Mouse (Mus musculus) liver, embryonic 14.5 days (tissue): Measurements from ENCODE around the gene F13a1. TPM values are rescaled to one million over a fixed set of nuclear protein-coding genes. Genes with fewer than 3 reads are reported as not detected.

Experiments
- ATAC-seq: fragments of 200-750 bp; cut with Nextera tagmentation; 2 replicates; pipeline ENCODE4 v1.8.0; 2017; ENCODE audit warnings: moderate number of reproducible peaks, mild to moderate bottlenecking, moderate library complexity; ENCODE audit not compliant: insufficient read depth
- DNase-seq, 3 experiments: peaks; one replicate each; pipeline ENCODE4 v3.0.0-alpha.2; 2012 to 2013; ENCODE audit warnings: low read depth in 3 of 3, low spot score in 3 of 3
- H3K27ac ChIP-seq: fragments of 300-500 bp; sonication (generic); 2 replicates; pipeline ENCODE4 v1.5.1; 2014; ENCODE audit warnings: moderate library complexity, mild to moderate bottlenecking, control low read depth, inconsistent platforms
- H3K27me3 ChIP-seq: fragments of 300-500 bp; sonication (generic); 2 replicates; pipeline ENCODE4 v1.6.1; 2014; ENCODE audit warnings: mild to moderate bottlenecking, low read length, moderate library complexity; ENCODE audit not compliant: control insufficient read depth, insufficient read depth
- H3K36me3 ChIP-seq: fragments of 300-500 bp; sonication (generic); replicated peaks from 2 replicates; pipeline ENCODE4 v1.6.1; 2014; ENCODE audit warnings: low read depth; ENCODE audit not compliant: control insufficient read depth, insufficient read depth
- H3K4me1 ChIP-seq, 2 experiments: fragments of 200-500 bp in 1 of 2; fragments of 300-500 bp in 1 of 2; sonication (generic) in 1 of 2; replicated peaks; 2 replicates each; pipeline ENCODE4 v1.6.1; 2012 to 2014; ENCODE audit warnings: antibody characterized with exemption in 1 of 2, inconsistent platforms in 1 of 2, low read length in 1 of 2; ENCODE audit not compliant: control insufficient read depth in 2 of 2, insufficient read depth in 2 of 2
- H3K4me2 ChIP-seq: fragments of 300-500 bp; sonication (generic); 2 replicates; pipeline ENCODE4 v1.6.1; 2014; ENCODE audit warnings: low read depth, mild to moderate bottlenecking, control low read depth, moderate library complexity
- H3K4me3 ChIP-seq, 2 experiments: fragments of 200-500 bp in 1 of 2; fragments of 300-500 bp in 1 of 2; sonication (generic) in 1 of 2; 2 replicates each; pipeline ENCODE4 v1.5.1; 2012 to 2014; ENCODE audit warnings: low read depth in 2 of 2, low read length in 2 of 2, mild to moderate bottlenecking in 2 of 2, control low read depth in 1 of 2, inconsistent platforms in 1 of 2, moderate library complexity in 1 of 2; ENCODE audit not compliant: insufficient read depth in 1 of 2
- H3K9ac ChIP-seq: fragments of 300-500 bp; sonication (generic); replicated peaks from 2 replicates; pipeline ENCODE4 v1.6.1; 2014; ENCODE audit warnings: mild to moderate bottlenecking, control low read depth, moderate library complexity
- H3K9me3 ChIP-seq: fragments of 300-500 bp; sonication (generic); 2 replicates; pipeline ENCODE4 v1.6.1; 2016; ENCODE audit warnings: low read length, mixed read lengths; ENCODE audit not compliant: control insufficient read depth
- CTCF ChIP-seq: IDR thresholded peaks from 2 replicates; pipeline ENCODE4 v1.5.1; 2016; ENCODE audit warnings: antibody characterized with exemption, low read depth, control low read depth
- EP300 ChIP-seq: IDR thresholded peaks from 2 replicates; pipeline ENCODE4 v1.6.1; 2016; ENCODE audit warnings: antibody characterized with exemption, low read depth
- WGBS: fragments of 180-500 bp; shearing (Covaris S2); extraction: QIAGEN DNeasy Blood & Tissue Kit; methylation state at CpG from one replicate; pipeline ENCODE4 v1.1.7; 2014; ENCODE audit not compliant: insufficient replicate concordance; 5-methylcytosine and 5-hydroxymethylcytosine counted together
- polyA plus RNA-seq, 2 experiments: library from polyadenylated mRNA; depleted of rRNA in 1 of 2; stranded (reverse) in 1 of 2; unstranded in 1 of 2; fragments of >200 nt; fragmentation: Nextera tagmentation in 1 of 2; extraction: Ambion mirVana in 1 of 2; gene quantifications; 2 replicates each; pipeline versions ENCODE4 v1.2.1 to v1.2.3; 2012 to 2014

Gene F13a1
- polyA plus RNA-seq, 2 experiments, result 4.7 to 8.0 TPM

DNA sequence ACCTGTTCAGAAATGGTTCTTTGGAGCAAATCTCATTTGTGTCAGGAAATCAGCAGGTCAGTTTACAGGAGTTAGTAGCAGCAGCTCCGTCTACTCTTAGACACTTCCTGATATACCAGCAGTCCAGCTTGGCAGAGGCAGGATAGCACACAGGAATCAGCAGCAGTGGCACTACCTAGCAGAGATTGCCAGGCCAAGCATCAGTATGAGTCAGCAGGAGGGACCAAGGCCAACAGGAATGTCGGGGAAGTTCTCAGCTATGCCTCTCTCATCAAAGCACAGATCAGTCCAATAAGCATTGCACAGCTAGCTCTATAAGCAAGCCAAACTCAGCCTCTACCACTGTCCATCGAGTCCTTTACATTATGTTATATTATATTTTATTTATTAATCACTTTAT, 210.9 kb downstream of the F13a1 start:
- H3K36me3 ChIP-seq, result no peaks in the 10 kb centered on the region
- H3K9ac ChIP-seq, result no peak overlapping the region
- no peak overlapping the region for H3K27ac ChIP-seq
- no peak for ATAC-seq
- TF ChIP-seq CTCF (no peak), EP300 (no peak)
- no peak for DNase-seq
- H3K9me3 ChIP-seq, result no peaks in the 10 kb centered on the region
- no peaks in the 10 kb centered on the region for H3K27me3 ChIP-seq
- 42% methylated on average over 3 of the region's 3 CpGs for WGBS
- no peak overlapping the region for H3K4me2 ChIP-seq
- no peak overlapping the region for H3K4me3 ChIP-seq
- H3K4me1 ChIP-seq, result no peaks in the 10 kb centered on the region
